ENCODE assay signal across 29 mouse cellular contexts in the genomic region with DNA sequence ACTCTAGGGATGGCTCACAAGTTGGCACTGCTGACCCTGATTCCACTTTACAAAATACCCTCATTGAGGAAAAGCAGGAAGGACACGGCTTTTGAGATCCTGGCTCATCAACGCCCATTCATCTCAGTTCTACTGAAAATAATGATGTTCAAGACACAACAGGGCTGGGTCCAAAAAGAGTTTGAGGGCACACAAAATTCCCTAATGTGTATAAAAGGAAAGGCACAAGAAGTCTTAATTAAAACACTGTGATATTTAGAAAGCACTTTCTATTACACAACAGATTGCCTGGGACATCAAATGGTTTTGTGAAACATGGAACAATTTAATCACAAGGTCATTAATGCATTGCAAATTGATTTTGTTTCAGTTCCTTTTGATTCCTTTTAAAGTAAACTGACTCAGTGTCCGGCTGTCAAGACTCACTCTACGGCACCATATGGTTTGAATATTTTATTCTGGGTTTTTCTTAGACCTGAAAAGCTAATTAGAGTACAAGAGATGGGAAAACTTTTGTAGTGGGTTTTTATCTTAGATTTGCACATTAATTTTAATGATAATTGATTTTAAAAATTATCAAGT.
"Had no signal": no experiment of that assay in that cellular context is flagged by ENCODE, and none has a peak within 500 bp of the region (broad histone marks: within the 10 kb centered on the region; RNA-seq: fewer than 3 reads in every experiment).

No protein-coding gene starts in this region.

- H3K4me2 ChIP-seq: heart, embryonic 11.5 days; heart, embryonic 13.5 days; heart, embryonic 15.5 days; hindbrain, embryonic 12.5 days; hindbrain, embryonic 14.5 days; intestine, embryonic 15.5 days; limb, embryonic 12.5 days; liver, embryonic 11.5 days; liver, embryonic 13.5 days; liver, embryonic 15.5 days had no signal

- H3K9ac ChIP-seq: heart, embryonic 13.5 days; heart, embryonic 15.5 days; hindbrain, embryonic 12.5 days; hindbrain, embryonic 14.5 days; intestine, embryonic 15.5 days; limb, embryonic 12.5 days; liver, embryonic 13.5 days; liver, embryonic 15.5 days; liver, postnatal 0 days had no signal

- H3K27me3 ChIP-seq: heart, embryonic 13.5 days; heart, embryonic 15.5 days; hindbrain, embryonic 12.5 days; intestine, embryonic 15.5 days; limb, embryonic 12.5 days; liver, embryonic 13.5 days; liver, embryonic 15.5 days had no signal

- DNase-seq: gastrocnemius, postnatal 25 days; heart, adult 2 months; heart, postnatal 14 days; heart, postnatal 4 days; kidney, adult 18-20 months; kidney, adult 8-10 months; kidney, postnatal 10 days; kidney, postnatal 25 days; kidney, postnatal 4 days; liver; liver, embryonic 13.5 days; liver, postnatal 0 days; lung, adult 2 months had no signal

- H3K27ac ChIP-seq: heart, adult 2 months; heart, embryonic 13.5 days; heart, embryonic 15.5 days; hindbrain, embryonic 10.5 days; hindbrain, embryonic 12.5 days; hindbrain, embryonic 14.5 days; intestine, embryonic 15.5 days; layer of hippocampus, adult 2 months; left cerebral cortex, adult 2 months; limb, embryonic 10.5 days; limb, embryonic 12.5 days; liver, embryonic 13.5 days; liver, embryonic 15.5 days had no signal

- ATAC-seq: hindbrain, embryonic 16.5 days; inflammation-experienced regulatory T-cells, adult 6 months; intestine, embryonic 15.5 days; intestine, postnatal 0 days; liver, postnatal 0 days had no signal

- H3K36me3 ChIP-seq: heart, embryonic 13.5 days; heart, embryonic 15.5 days; hindbrain, embryonic 10.5 days; hindbrain, embryonic 12.5 days; intestine, embryonic 15.5 days; limb, embryonic 10.5 days; limb, embryonic 12.5 days; liver, embryonic 13.5 days; liver, embryonic 15.5 days had no signal

- H3K4me3 ChIP-seq: heart, adult 2 months; heart, embryonic 13.5 days; heart, embryonic 15.5 days; hindbrain, embryonic 10.5 days; hindbrain, embryonic 12.5 days; intestine, embryonic 15.5 days; layer of hippocampus, adult 2 months; left cerebral cortex, adult 2 months; limb, embryonic 10.5 days; limb, embryonic 12.5 days; liver, embryonic 13.5 days; liver, embryonic 15.5 days had no signal

- H3K9me3 ChIP-seq: heart, embryonic 13.5 days; heart, embryonic 15.5 days; hindbrain, embryonic 10.5 days; hindbrain, embryonic 12.5 days; intestine, embryonic 15.5 days; limb, embryonic 10.5 days; limb, embryonic 12.5 days; liver, embryonic 13.5 days; liver, embryonic 15.5 days had no signal

- H3K4me1 ChIP-seq: heart, embryonic 13.5 days; heart, embryonic 15.5 days; hindbrain, embryonic 10.5 days; hindbrain, embryonic 12.5 days; intestine, embryonic 15.5 days; limb, embryonic 10.5 days; limb, embryonic 12.5 days; liver, embryonic 13.5 days; liver, embryonic 15.5 days had no signal
